Comparison of ENCODE assay signal across 13 mouse cellular contexts in genomic region chr13:95531273-95532045, GRCm38 (mm10). TPM values are rescaled to one million over a fixed set of nuclear protein-coding genes. Genes with fewer than 3 reads are reported as not detected.
DNase-seq lines count a peak whose midpoint lies in the region; ATAC-seq and TF ChIP-seq lines count a peak whose summit lies in the region.
"Had no signal": no experiment of that assay in that cellular context is flagged by ENCODE, and none has a peak within 500 bp of the region (broad histone marks: within the 10 kb centered on the region; RNA-seq: fewer than 3 reads in every experiment).

No protein-coding gene starts in this region.

- H3K4me1 ChIP-seq in liver, embryonic 11.5 days (replicated peaks; ENCODE audit: control insufficient read depth, insufficient read depth, low read length): peaks cover 26% of the 10 kb centered on the region
- H3K4me1 ChIP-seq in liver, embryonic 12.5 days: peaks cover 47% of the 10 kb centered on the region
- peaks cover 5% of the 10 kb centered on the region; the same call in 1 of the 2 replicates for H3K4me1 ChIP-seq in kidney, adult 2 months (ENCODE audit: control insufficient read depth, insufficient read depth, low read length)
- H3K4me1 ChIP-seq in stomach, embryonic 14.5 days (ENCODE audit: control insufficient read depth, insufficient read depth, low read length): peaks cover 27% of the 10 kb centered on the region

- H3K4me2 ChIP-seq in liver, embryonic 11.5 days: no peak overlapping the region
- no peak overlapping the region for H3K4me2 ChIP-seq in liver, embryonic 12.5 days
- H3K4me2 ChIP-seq in stomach, embryonic 14.5 days (replicated peaks; ENCODE audit: low read depth, low read length): no peak overlapping the region
- H3K4me2 ChIP-seq: hindbrain, embryonic 14.5 days; midbrain, embryonic 15.5 days had no signal

- H3K36me3 ChIP-seq in liver, embryonic 11.5 days (ENCODE audit: control insufficient read depth, insufficient read depth, low read length): no peaks in the 10 kb centered on the region
- no peaks in the 10 kb centered on the region for H3K36me3 ChIP-seq in liver, embryonic 12.5 days
- H3K36me3 ChIP-seq in kidney, adult 2 months (ENCODE audit: control insufficient read depth, insufficient read depth, low read length): no peaks in the 10 kb centered on the region
- H3K36me3 ChIP-seq in stomach, embryonic 14.5 days (ENCODE audit: control insufficient read depth, insufficient read depth, low read length): no peaks in the 10 kb centered on the region
- H3K36me3 ChIP-seq: midbrain, embryonic 15.5 days had no signal

- 0 out of 2 replicates have a peak, but pooled peaks have one; percentile 6 for ATAC-seq in liver, embryonic 11.5 days (replicated peaks; ENCODE audit: low FRiP score)
- ATAC-seq in liver, embryonic 12.5 days: no peak
- peak; percentile 50; the same call in 1 of the 2 replicates for ATAC-seq in stomach, embryonic 14.5 days (ENCODE audit: insufficient number of reproducible peaks, insufficient read depth, low FRiP score, low read depth)
- ATAC-seq: forebrain, postnatal 0 days; midbrain, embryonic 15.5 days had no signal

- TF ChIP-seq CTCF in kidney, adult 2 months (conservative IDR thresholded peaks at IDR 0.05; ENCODE audit: insufficient read depth, insufficient read length, low read depth, low read length): no peak

- no peak overlapping the region for H3K4me3 ChIP-seq in liver, embryonic 11.5 days (ENCODE audit: low read depth, low read length)
- H3K4me3 ChIP-seq in liver, embryonic 12.5 days: no peak overlapping the region
- no peak overlapping the region for H3K4me3 ChIP-seq in kidney, adult 2 months (ENCODE audit: insufficient read depth, low read depth, low read length)
- no peak overlapping the region for H3K4me3 ChIP-seq in stomach, embryonic 14.5 days (ENCODE audit: low read depth, low read length)
- H3K4me3 ChIP-seq: midbrain, embryonic 15.5 days had no signal

- no peak overlapping the region for H3K27ac ChIP-seq in liver, embryonic 11.5 days (ENCODE audit: low read depth, low read length)
- H3K27ac ChIP-seq in liver, embryonic 12.5 days: no peak overlapping the region
- no peak overlapping the region for H3K27ac ChIP-seq in kidney, adult 2 months (ENCODE audit: insufficient read depth, low read depth, low read length)
- peak overlapping the region; percentile 15; the same call in 1 of the 2 replicates for H3K27ac ChIP-seq in stomach, embryonic 14.5 days (ENCODE audit: low read length)
- H3K27ac ChIP-seq: hindbrain, embryonic 14.5 days; midbrain, embryonic 15.5 days had no signal

- no peak for DNase-seq in liver, embryonic 11.5 days (ENCODE audit: low spot score)
- DNase-seq in ZHBTc4 (ENCODE audit: low read depth, low spot score) (peak; percentile 84), MN1 (ENCODE audit: low spot score) (no peak)
- peak; percentile 84 for DNase-seq in kidney, adult 2 months
- no peak for DNase-seq in thymus, postnatal 14 days
- DNase-seq: forebrain, postnatal 0 days; heart, adult 18-20 months; lung, adult 2 months had no signal

- no peak for TF ChIP-seq POLR2A in kidney, adult 2 months (IDR thresholded peaks at IDR 0.05; ENCODE audit: low read depth, low read length)

- 50% methylated on average over 9 of the region's 9 CpGs for WGBS in liver, embryonic 11.5 days
- 51% methylated on average over 9 of the region's 9 CpGs for WGBS in liver, embryonic 12.5 days (ENCODE audit: insufficient replicate concordance)
- WGBS in kidney, adult 2 months: 47% methylated on average over 9 of the region's 9 CpGs
- WGBS in stomach, embryonic 14.5 days: 22% methylated on average over 9 of the region's 9 CpGs

- peaks cover 30% of the 10 kb centered on the region for H3K27me3 ChIP-seq in liver, embryonic 11.5 days (replicated peaks; ENCODE audit: control insufficient read depth, insufficient read depth, low read length)
- peaks cover 80% of the 10 kb centered on the region for H3K27me3 ChIP-seq in liver, embryonic 12.5 days (replicated peaks)
- no peaks in the 10 kb centered on the region for H3K27me3 ChIP-seq in kidney, adult 2 months (replicated peaks; ENCODE audit: control insufficient read depth, insufficient read depth, low read length)
- H3K27me3 ChIP-seq in stomach, embryonic 14.5 days (ENCODE audit: control insufficient read depth, insufficient read depth, low read length): no peaks in the 10 kb centered on the region

- no peak overlapping the region for H3K9ac ChIP-seq in liver, embryonic 11.5 days (ENCODE audit: low read depth, low read length)
- H3K9ac ChIP-seq in liver, embryonic 12.5 days: no peak overlapping the region
- H3K9ac ChIP-seq in stomach, embryonic 14.5 days (replicated peaks; ENCODE audit: low read depth, low read length): no peak overlapping the region
- H3K9ac ChIP-seq: forebrain, postnatal 0 days; hindbrain, embryonic 14.5 days; midbrain, embryonic 15.5 days had no signal

- H3K9me3 ChIP-seq in liver, embryonic 11.5 days (ENCODE audit: control insufficient read depth, low read length): no peaks in the 10 kb centered on the region
- H3K9me3 ChIP-seq in liver, embryonic 12.5 days (replicated peaks): no peaks in the 10 kb centered on the region
- no peaks in the 10 kb centered on the region for H3K9me3 ChIP-seq in stomach, embryonic 14.5 days (ENCODE audit: control insufficient read depth, low read depth, low read length)
- H3K9me3 ChIP-seq: midbrain, embryonic 15.5 days had no signal

RNA-seq across cellular contexts. Expression of gene F2rl1, which starts 6.4 kb away (rescaled TPM):
- polyA plus RNA-seq in liver, embryonic 11.5 days (2014; fragmentation: Nextera tagmentation; extraction: Ambion mirVana): 0.21 and 0.43 TPM in 2 replicates
- 0.07 and 0.12 TPM in 2 replicates for polyA plus RNA-seq in liver, embryonic 12.5 days (2016; fragmentation: Nextera tagmentation; extraction: Ambion mirVana)
- 27.2 and 29.9 TPM in 2 replicates for polyA plus RNA-seq in kidney, adult 2 months (2012; rRNA removed)
- 11.4 and 13.8 TPM in 2 replicates for polyA plus RNA-seq in stomach, embryonic 14.5 days (2014; fragmentation: Nextera tagmentation; extraction: Ambion mirVana)
- polyA plus RNA-seq: hindbrain, embryonic 14.5 days had no signal

RNA-seq across cellular contexts. Expression of gene S100z, which starts 52.9 kb away (rescaled TPM):
- polyA plus RNA-seq in liver, embryonic 11.5 days (2014; fragmentation: Nextera tagmentation; extraction: Ambion mirVana): not detected in 2 replicates
- not detected in 2 replicates for polyA plus RNA-seq in liver, embryonic 12.5 days (2016; fragmentation: Nextera tagmentation; extraction: Ambion mirVana)
- polyA plus RNA-seq in kidney, adult 2 months (2012; rRNA removed): 0.80 TPM in 1 of 2 replicates, not detected in the other
- polyA plus RNA-seq in stomach, embryonic 14.5 days (2014; fragmentation: Nextera tagmentation; extraction: Ambion mirVana): 0.78 TPM in 1 of 2 replicates, not detected in the other
- polyA plus RNA-seq: forebrain, postnatal 0 days; hindbrain, embryonic 14.5 days; lung, adult 2 months; midbrain, embryonic 15.5 days; spleen, adult 2 months had no signal

Comparison
In these comparisons a context has a peak if more than half of its experiments do, and no peak if none do; other contexts are left out.
1. DNase-seq: peak in ZHBTc4 (single experiment) and kidney, adult 2 months (single experiment); none in liver, embryonic 11.5 days (single experiment), MN1 (single experiment) and thymus, postnatal 14 days (single experiment).